Comparison of ENCODE assay signal across 8 mouse cellular contexts in the genomic region with DNA sequence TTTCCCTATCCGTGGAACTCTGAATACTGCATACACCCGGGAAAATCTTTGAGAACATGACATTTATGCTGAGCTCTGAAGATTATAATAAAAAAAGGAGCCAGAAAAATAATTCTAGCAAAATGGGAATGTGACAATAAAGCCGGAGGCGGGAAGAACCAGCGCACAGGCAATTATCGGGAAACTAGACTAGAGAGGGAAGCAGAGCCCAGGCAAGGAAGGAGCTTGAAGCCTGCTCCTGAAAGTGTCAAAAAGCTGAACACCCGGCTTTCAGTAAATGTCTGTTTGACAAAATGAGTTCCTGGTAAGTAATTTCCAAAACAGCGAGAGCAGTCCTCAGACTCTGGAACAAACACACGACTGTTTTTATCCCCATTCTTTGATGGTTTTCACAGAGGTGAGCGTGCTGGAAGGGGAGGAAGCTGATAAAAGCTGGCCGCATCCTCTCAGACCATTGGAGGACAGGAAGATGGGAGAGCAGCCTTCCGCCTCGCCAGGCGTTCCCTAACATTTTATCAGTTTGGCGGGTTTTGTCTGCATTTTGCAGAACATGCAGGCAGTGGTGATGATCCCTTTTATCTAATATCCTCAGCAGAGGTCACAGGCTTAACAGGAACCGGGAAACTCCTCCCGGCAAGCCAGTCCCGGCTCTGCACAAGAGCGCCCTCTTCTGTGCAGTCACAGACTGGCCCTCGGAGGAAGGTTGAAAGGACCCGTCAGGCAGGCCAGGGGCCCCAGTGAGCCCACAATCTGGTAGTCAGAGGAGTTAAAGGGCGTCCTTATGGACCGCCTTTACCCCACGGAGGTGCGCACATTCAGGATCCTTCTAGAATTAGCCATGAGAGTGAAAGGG.
DNase-seq lines count a peak whose midpoint lies in the region; ATAC-seq lines count a peak whose summit lies in the region.

No protein-coding gene starts in this region.

- H3K27ac ChIP-seq in forebrain, embryonic 11.5 days (ENCODE audit: low read depth, low read length), result no peak overlapping the region
- no peak overlapping the region for H3K27ac ChIP-seq in heart, embryonic 15.5 days
- H3K27ac ChIP-seq in liver, embryonic 11.5 days (ENCODE audit: low read depth, low read length), result no peak overlapping the region
- H3K27ac ChIP-seq in neural tube, embryonic 11.5 days (ENCODE audit: low read depth, low read length), result no peak overlapping the region
- H3K27ac ChIP-seq in stomach, embryonic 15.5 days, result no peak overlapping the region

- H3K9me3 ChIP-seq in forebrain, embryonic 11.5 days (ENCODE audit: control insufficient read depth, low read length), result no peaks in the 10 kb centered on the region
- no peaks in the 10 kb centered on the region for H3K9me3 ChIP-seq in heart, embryonic 15.5 days (replicated peaks)
- no peaks in the 10 kb centered on the region for H3K9me3 ChIP-seq in liver, embryonic 11.5 days (ENCODE audit: control insufficient read depth, low read length)
- H3K9me3 ChIP-seq in neural tube, embryonic 11.5 days (ENCODE audit: control insufficient read depth, low read length), result no peaks in the 10 kb centered on the region
- no peaks in the 10 kb centered on the region for H3K9me3 ChIP-seq in stomach, embryonic 15.5 days

- H3K4me2 ChIP-seq in forebrain, embryonic 11.5 days (ENCODE audit: low read depth, low read length, severe bottlenecking), result peak overlapping the region; percentile 45
- peak overlapping the region; percentile 67 for H3K4me2 ChIP-seq in heart, embryonic 15.5 days
- H3K4me2 ChIP-seq in liver, embryonic 11.5 days, result peak overlapping the region; percentile 48
- peak overlapping the region; percentile 41 for H3K4me2 ChIP-seq in neural tube, embryonic 11.5 days (ENCODE audit: low read depth)
- peak overlapping the region; percentile 46 for H3K4me2 ChIP-seq in stomach, embryonic 15.5 days

- peak; percentile 46 to 54 for DNase-seq in B cell, adult 2 months
- DNase-seq in brain, embryonic 18.5 days (ENCODE audit: low read depth, low spot score), result peak; percentile 14
- DNase-seq in forebrain, embryonic 11.5 days (ENCODE audit: low spot score), result peak; percentile 89
- peak; percentile 83 for DNase-seq in kidney, postnatal 10 days
- DNase-seq in liver, embryonic 11.5 days (ENCODE audit: low spot score), result peak; percentile 57
- DNase-seq in neural tube, embryonic 11.5 days (ENCODE audit: low spot score), result peak; percentile 85

- peak overlapping the region; percentile 43 for H3K9ac ChIP-seq in forebrain, embryonic 11.5 days (ENCODE audit: low read length)
- peak overlapping the region; percentile 15; the same call in 1 of the 2 replicates for H3K9ac ChIP-seq in heart, embryonic 15.5 days
- no peak overlapping the region for H3K9ac ChIP-seq in liver, embryonic 11.5 days (ENCODE audit: low read depth, low read length)
- H3K9ac ChIP-seq in neural tube, embryonic 11.5 days (ENCODE audit: low read length), result peak overlapping the region; percentile 35
- 0 out of 2 replicates have a peak overlapping the region, but pooled peaks have one; percentile 6 for H3K9ac ChIP-seq in stomach, embryonic 15.5 days

- H3K36me3 ChIP-seq in forebrain, embryonic 11.5 days (ENCODE audit: control insufficient read depth, insufficient read depth, low read length), result no peaks in the 10 kb centered on the region
- H3K36me3 ChIP-seq in heart, embryonic 15.5 days, result no peaks in the 10 kb centered on the region
- H3K36me3 ChIP-seq in liver, embryonic 11.5 days (ENCODE audit: control insufficient read depth, insufficient read depth, low read length), result no peaks in the 10 kb centered on the region
- H3K36me3 ChIP-seq in neural tube, embryonic 11.5 days (ENCODE audit: control insufficient read depth, insufficient read depth, low read length), result no peaks in the 10 kb centered on the region
- no peaks in the 10 kb centered on the region for H3K36me3 ChIP-seq in stomach, embryonic 15.5 days

- no peaks in the 10 kb centered on the region for H3K4me1 ChIP-seq in forebrain, embryonic 11.5 days (replicated peaks; ENCODE audit: control insufficient read depth, insufficient read depth, low read length)
- peaks cover 10% of the 10 kb centered on the region for H3K4me1 ChIP-seq in heart, embryonic 15.5 days (replicated peaks)
- no peaks in the 10 kb centered on the region for H3K4me1 ChIP-seq in liver, embryonic 11.5 days (replicated peaks; ENCODE audit: control insufficient read depth, insufficient read depth, low read length)
- H3K4me1 ChIP-seq in neural tube, embryonic 11.5 days (ENCODE audit: control insufficient read depth, insufficient read depth, low read length), result no peaks in the 10 kb centered on the region; the same call in 1 of the 2 replicates
- H3K4me1 ChIP-seq in stomach, embryonic 15.5 days, result peaks cover 3% of the 10 kb centered on the region; the same call in 1 of the 2 replicates

- peak; percentile 87 for ATAC-seq in forebrain, embryonic 11.5 days (replicated peaks; ENCODE audit: low FRiP score)
- peak; percentile 43; the same call in 1 of the 2 replicates for ATAC-seq in heart, embryonic 15.5 days (replicated peaks; ENCODE audit: insufficient number of reproducible peaks, insufficient read depth, low FRiP score, low read depth)
- ATAC-seq in liver, embryonic 11.5 days (replicated peaks; ENCODE audit: low FRiP score), result peak; percentile 61; the same call in 1 of the 2 replicates
- peak; percentile 76 for ATAC-seq in neural tube, embryonic 11.5 days (ENCODE audit: insufficient read depth, low FRiP score, low TSS enrichment)
- peak; percentile 31; the same call in 1 of the 2 replicates for ATAC-seq in stomach, embryonic 15.5 days (ENCODE audit: insufficient read depth, low FRiP score, low read depth)

- WGBS in forebrain, embryonic 11.5 days, result 21% methylated on average over 25 of the region's 25 CpGs
- WGBS in heart, embryonic 15.5 days, result 14% methylated on average over 25 of the region's 25 CpGs
- 16% methylated on average over 25 of the region's 25 CpGs for WGBS in liver, embryonic 11.5 days
- WGBS in neural tube, embryonic 11.5 days, result 26% methylated on average over 25 of the region's 25 CpGs
- 26% methylated on average over 25 of the region's 25 CpGs for WGBS in stomach, embryonic 15.5 days

- H3K4me3 ChIP-seq in forebrain, embryonic 11.5 days (ENCODE audit: low read depth, low read length), result peak overlapping the region; percentile 19; the same call in 1 of the 2 replicates
- H3K4me3 ChIP-seq in heart, embryonic 15.5 days, result peak overlapping the region; percentile 40
- H3K4me3 ChIP-seq in liver, embryonic 11.5 days (ENCODE audit: low read depth, low read length), result peak overlapping the region; percentile 13; the same call in 1 of the 2 replicates
- peak overlapping the region; percentile 10; the same call in 1 of the 2 replicates for H3K4me3 ChIP-seq in neural tube, embryonic 11.5 days (ENCODE audit: low read depth, low read length)
- peak overlapping the region; percentile 22; the same call in 1 of the 2 replicates for H3K4me3 ChIP-seq in stomach, embryonic 15.5 days (replicated peaks)

- H3K27me3 ChIP-seq in forebrain, embryonic 11.5 days (ENCODE audit: control insufficient read depth, insufficient read depth, low read length), result no peaks in the 10 kb centered on the region
- H3K27me3 ChIP-seq in heart, embryonic 15.5 days, result no peaks in the 10 kb centered on the region
- H3K27me3 ChIP-seq in liver, embryonic 11.5 days (replicated peaks; ENCODE audit: control insufficient read depth, insufficient read depth, low read length), result no peaks in the 10 kb centered on the region
- no peaks in the 10 kb centered on the region for H3K27me3 ChIP-seq in neural tube, embryonic 11.5 days (ENCODE audit: control insufficient read depth, insufficient read depth, low read length)
- H3K27me3 ChIP-seq in stomach, embryonic 15.5 days (replicated peaks), result no peaks in the 10 kb centered on the region

Comparison
In these comparisons a context has a peak if more than half of its experiments do, and no peak if none do; other contexts are left out.
1. DNase-seq: peak in every context shown above with its lines; median percentile 89 in forebrain, embryonic 11.5 days; 85 in neural tube, embryonic 11.5 days; 83 in kidney, postnatal 10 days; 57 in liver, embryonic 11.5 days; 50 in B cell, adult 2 months; 14 in brain, embryonic 18.5 days.
2. ATAC-seq: peak in every context shown above with its lines; median percentile 87 in forebrain, embryonic 11.5 days; 76 in neural tube, embryonic 11.5 days; 61 in liver, embryonic 11.5 days; 43 in heart, embryonic 15.5 days; 31 in stomach, embryonic 15.5 days.